Mouse (Mus musculus): ENCODE measurements around the gene C1qtnf1. TPM values are rescaled to one million over a fixed set of nuclear protein-coding genes. Genes with fewer than 3 reads are reported as not detected.

C1qtnf1 gene
- total RNA-seq, 2 experiments from 2014 or later = 4.2 to 4.9 TPM

DNA sequence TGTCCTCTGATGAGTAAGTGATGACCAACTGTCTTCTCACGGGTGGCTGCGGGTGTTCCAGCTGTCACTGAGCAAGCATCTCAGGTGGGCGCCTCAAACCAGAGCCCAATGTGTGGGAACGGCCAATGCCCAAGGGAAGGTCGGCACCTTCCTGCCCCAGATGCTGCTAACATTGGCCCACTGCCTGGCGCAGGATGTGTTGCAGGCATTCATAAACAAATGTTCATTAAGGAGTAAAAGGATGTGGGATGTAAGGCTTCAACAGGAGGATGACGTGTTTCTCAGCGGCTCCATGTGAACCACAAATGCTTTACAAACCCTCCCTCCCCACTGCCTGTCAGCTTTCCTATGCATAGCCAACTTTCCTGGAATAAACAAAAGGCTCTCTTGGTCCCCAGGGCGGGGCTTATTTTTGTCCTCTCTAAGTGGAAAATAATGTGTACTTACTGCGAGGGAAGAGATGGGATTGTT, 5.4 kb downstream of the C1qtnf1 start:
- no peak for DNase-seq (ENCODE audit: low spot score in 2 of 2)

DNA sequence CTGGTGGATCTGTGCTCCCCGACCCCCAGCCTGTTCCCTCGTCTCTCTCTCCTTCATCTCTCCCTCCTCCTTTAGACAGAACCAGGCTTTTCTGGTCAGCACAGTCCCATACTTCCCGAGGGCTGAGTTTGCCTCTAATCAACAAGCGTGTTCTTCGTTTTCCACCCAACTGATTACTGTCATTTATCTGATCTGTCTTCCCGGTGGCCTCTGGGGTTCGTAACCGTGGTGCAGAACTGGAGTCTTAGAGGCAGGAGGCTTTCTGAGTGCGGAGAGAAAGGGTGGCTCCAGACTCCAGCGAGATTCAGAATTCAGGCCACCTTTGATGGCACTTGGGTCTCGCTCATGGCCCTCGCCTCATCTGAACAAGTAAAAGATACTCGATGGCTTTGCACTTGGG, 6.1 kb downstream of the C1qtnf1 start:
- no peak for DNase-seq (ENCODE audit: low spot score in 2 of 2)

DNA sequence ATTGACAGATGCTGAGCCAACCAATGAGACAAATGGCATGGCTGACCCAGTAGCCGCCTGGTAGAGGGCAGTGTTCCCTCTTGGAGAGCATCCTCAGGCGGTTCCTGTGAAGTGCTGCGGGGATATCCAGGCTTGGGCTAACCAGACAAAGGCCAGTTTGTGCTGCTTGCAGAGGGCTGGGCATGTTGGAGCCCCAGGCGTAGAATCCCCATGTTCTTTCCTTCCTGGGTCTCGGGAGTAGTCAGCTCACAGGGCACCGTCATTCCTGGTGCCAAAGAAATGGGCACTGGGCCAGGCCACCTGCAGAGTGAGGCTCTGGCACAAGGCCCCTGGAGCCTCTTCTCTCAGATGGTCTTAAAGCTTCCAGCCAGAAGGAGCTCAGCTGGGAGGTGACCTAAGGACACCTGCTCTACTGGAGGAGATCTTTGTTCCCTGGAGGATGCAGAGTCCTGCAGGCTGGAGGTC, 8.5 kb downstream of the C1qtnf1 start:
- DNase-seq (ENCODE audit: low spot score in 2 of 2) = peak; percentile 61 to 66

DNA sequence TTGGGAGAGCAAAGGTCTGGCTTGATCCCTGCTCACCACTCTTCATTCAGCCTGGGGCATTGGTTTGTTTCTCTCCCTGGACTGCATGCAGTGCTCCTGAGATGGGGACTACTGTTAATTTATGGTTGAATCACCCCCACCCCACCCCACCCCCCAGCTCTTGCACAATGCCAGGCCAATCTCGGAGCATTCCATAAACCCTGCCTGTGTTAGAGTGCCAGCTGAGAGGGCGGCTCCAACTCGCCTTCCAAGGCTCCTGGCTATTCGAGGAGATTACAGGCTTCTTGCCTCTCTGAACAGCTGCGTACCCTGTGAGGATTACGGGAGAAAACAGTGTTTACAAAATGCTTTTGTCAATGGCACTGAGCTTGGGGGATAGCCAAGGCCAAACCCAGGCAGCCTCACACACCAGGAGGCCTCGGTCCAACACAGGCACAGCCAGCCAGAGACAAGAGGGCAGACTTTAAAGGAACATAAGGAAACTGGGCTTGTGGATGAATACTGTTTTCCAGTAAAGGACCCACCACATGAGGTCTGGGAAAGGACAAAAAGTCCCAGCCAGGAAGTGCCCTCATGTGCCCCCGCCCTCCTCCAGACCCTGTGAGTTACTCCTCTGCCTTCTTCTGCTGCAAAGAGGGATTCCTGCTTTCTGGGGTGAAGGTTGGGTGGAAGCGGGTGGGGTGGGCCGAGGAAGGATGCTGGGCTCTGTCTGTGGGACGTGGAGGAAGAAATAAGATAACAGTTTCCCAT, 10.8 kb downstream of the C1qtnf1 start:
- peak in 1 of 2 experiments; percentile 30 for DNase-seq (ENCODE audit: low spot score in 2 of 2)

DNA sequence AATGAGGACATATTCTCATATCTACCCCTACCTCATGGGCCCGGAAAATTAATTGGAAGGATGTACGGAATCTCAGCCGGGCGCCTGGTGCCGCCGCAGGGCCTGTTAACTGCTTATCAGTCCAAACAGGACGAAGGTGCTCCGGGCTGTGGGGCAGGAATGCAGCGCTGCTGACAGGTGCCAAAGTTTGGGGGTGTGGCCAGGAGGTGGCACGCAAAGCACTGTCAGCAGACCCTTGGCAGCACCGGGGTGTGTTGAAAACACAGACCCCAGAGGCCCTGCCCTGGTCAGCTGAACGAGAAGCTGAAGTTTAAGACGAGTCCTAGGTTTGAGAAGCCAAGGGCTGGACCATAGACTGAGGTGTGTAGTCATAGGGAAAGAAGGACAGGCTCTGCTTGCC, 14.7 kb downstream of the C1qtnf1 start:
- no peak for DNase-seq (ENCODE audit: low spot score in 2 of 2)

DNA sequence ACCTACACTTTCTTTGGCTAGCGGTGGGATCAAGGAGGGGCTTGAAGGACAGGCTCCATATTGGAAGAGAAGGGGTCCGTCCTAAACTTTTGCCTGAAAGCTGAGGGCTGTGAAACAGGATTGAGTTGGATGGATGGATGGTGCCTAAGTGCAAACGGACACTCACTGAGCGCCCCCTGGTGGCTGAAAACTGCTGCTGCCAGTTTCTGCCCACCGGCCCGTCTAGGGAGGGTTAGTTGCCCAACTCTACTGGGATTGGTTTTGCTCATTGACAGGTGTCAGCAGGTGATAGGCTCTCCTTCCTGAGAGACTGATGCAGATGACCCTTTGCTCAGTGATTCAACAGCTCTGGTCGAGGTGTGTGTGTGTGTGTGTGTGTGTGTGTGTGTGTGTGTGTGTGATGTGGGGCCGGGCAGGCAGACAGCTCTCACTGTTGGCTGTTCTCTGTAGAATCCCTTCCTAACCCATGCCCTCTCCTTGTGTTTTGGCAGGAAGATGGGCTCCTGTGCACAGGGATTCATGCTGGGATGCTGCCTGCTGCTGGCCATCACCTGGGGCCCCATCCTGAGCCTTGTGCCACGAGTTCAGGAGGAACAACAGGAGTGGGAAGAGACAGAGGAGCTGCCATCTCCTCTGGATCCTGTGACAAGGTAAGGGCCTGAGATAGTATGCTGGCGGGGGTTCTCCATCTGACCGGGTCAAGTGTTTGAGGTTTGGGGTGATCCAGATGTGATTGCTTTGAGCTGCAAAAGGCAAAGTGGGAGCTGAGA, 15.4 kb downstream of the C1qtnf1 start:
- DNase-seq (ENCODE audit: low spot score in 2 of 2) = peak; percentile 82

DNA sequence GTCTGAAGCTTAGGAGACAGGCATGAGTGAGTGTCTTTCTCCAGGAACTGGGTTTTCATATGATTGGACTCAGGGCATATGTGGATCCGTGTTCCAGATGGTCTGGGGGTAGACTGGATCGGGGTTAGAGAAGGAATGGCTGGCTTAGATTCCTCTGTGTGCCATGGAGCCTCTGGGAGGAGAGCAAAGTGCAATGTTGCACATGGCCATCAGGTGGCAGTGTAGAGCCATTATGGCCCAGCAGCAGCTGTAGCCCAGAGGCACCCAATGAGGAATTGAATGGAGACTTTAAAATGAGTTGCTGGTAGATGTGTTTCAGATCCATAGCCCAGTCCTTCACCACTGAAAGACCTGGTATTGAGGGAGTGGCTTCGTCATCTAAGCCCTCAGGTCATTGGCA, 17.8 kb downstream of the C1qtnf1 start:
- DNase-seq (ENCODE audit: low spot score in 2 of 2) = peak; percentile 83 to 84

DNA sequence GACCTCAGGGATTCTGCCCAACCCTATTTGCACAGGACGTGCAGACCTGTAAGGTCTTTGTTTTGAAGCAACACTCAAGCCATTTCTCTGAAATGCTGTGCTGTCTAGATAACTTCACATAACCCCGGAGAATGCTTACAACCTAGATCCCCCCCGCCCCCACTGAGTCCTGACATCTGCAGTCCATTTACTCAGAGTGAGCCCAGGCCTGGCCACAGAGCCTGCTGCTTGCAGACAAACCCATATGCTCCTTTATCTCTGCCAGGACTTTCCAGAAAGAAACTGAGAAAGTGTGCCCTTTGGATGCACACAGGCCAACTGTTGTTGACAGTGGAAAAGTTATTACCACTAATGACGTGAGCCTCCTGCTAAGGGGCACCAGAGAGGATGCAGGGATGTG, 19.3 kb downstream of the C1qtnf1 start:
- no peak for DNase-seq (ENCODE audit: low spot score in 2 of 2)

DNA sequence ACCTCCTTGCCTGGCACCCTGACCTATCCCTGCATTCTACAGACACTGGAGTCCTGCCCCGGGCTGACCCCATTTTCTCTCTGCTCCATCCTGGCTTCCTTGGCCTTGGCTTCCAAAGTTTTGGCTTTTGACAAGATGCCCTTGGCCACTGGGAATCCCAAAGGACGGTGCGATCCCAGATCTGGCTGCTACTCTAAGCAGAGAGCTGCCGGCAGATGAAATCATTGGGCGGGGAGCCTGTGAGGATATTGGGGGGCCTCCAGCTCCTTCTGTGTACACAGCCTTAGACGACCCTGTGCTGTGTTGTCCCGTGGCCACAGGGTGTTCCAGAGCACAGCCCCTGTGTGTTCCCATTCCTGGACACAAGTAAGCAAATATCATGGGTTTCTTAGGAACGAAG, 20.4 kb downstream of the C1qtnf1 start:
- no peak for DNase-seq (ENCODE audit: low spot score in 2 of 2)

DNA sequence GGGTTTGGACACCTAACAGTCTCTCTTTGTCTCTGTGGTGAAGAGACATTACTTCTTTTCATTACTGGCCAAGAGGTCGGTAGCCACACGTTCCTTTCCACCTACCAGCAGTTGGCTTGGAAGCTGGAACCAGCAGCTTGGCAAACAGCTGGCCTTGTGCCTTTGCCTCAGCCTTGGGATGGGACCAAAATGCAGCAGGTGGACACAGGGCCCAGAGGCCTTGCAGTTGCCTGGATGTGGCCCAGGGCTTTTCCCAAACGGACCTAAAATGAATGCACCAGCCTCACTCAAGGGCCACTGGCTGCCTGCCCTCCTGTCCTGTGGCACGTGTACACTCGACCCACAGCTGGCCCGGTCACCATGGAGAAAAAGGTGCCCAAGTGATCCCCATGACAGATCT, 23.2 kb downstream of the C1qtnf1 start:
- no peak for DNase-seq (ENCODE audit: low spot score in 2 of 2)

DNA sequence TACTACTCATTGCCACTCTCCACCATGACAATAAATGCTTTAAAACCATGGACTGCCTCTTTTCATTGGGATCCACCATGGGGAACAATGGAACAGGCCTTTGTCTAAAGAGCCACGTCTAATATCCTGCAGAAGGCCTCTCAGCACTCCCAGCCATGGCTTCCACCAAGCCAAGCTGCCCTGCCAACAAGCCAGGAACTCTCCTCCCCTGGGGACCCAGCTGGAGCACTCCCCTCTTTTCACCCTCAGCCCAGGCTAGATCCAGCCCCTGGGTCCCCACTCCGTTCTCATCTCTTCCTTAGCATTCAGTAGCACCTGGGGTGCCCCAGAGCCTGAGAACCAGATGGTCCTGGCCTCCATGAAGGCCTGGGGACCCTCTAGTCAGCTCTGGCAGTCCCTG, 25.0 kb downstream of the C1qtnf1 start:
- no peak for DNase-seq (ENCODE audit: low spot score in 2 of 2)

DNA sequence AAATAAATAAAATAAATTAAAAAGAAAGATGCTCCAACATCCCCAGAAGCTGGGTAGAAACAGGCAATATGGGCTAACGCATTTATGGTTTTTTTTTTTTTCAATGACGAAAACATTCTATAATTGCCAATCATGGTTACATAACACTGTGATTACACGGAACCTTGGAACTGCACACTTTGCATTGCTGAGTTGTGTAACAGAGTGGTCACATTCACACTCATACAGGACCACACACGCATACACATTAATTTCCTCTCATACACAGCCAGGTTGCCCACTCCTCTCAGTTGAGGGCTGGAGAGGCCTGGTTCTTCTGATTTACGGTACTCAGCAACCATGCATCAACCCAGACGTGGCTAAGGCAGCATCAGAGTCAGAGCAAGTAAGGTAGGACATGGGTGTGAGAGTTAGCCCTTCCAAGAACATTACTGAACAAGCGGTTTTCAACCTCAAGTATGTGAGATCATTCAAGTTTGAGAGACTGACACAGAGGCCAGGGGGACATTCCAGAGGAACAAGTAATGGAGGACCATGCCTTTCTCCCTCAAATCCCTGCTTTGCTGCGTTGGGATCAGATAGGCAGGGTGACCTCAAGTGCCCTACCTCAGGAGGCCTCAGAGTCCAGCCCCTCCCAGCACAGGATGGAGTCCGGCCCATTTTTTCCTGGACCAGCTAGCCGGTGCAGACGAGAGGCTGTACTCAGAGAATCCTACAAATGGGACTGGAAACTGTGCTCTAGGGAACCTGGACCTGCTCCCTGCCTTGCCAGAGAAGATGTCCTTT, 26.1 kb downstream of the C1qtnf1 start:
- DNase-seq (ENCODE audit: low spot score in 2 of 2) = no peak

DNA sequence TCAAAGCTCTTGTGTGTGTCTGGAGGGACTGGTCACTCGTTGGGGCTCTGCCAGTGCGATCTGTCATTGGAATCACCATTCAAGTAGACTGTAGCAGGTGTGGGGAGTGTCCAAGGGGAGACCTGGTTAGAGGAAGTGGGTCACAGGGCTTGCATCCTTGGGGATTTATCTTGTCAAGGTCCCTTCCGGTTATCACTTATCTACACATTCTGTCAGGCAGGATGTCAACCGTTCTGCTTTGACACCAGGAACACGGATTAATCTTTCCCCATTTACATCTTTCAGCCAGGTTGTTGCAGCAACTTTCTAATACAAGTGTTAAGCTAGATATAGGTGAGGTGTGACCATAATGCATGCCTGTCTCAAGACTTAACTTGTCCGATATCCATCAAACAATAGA, 27.8 kb downstream of the C1qtnf1 start:
- DNase-seq (ENCODE audit: low spot score in 2 of 2) = no peak

DNA sequence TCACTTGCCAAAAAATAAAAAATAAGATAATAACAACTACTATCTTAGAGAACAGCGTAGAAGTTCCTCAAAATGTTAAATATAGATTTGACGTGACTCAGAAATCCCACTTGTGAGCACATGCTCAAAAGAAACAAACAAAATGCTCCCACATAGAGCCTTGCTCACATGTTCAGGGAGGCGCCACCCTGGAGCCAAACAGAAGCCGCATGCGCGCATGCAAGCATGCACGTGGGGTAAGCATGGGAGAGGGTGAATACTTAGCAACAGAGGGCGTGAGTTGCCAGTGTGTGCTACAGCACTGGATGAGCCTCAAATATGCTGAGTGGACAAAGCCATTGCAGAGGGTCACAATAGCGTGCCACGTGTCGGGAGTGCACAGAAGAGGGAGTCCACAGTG, 28.9 kb downstream of the C1qtnf1 start:
- DNase-seq (ENCODE audit: low spot score in 2 of 2) = no peak

DNA sequence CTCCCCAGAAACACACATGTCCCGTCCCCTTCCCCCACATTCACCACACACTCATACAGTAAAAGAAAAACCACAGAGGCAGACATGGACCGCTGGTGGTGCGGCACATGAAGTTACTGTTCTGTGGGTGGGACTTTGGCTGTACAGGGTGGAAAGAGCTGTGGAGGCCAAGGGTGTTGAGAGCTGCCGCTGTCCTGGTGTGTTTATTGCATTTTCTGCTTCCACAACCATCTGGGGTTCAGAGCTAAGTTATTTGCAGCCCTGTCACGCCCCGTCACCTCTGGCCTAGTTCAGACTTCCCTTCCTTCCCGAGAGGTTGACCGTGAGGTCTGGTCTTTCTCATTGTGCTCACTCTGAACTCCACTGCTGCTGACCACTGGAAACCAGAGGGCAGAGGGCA, 31.0 kb downstream of the C1qtnf1 start:
- DNase-seq (ENCODE audit: low spot score in 2 of 2) = no peak

DNA sequence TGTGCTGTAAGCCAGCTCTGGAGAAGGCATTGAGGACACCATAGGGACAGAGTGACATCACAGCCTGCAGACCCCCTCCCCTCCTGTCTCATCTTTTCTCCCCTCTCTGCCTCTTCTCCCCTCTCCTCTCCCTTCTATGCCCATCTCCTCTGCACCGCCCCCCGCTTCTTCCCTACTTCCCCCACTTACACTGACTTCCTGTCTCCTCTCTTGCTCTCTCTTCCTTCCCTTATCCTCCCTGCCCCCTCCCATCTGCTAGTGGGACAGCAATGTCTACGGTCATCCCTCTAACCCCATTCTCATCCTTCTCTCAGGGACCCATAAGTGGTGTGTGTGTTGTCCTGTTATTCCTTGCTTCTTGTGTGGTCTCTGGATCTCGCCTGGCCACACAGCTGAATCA, 31.5 kb downstream of the C1qtnf1 start:
- no peak for DNase-seq (ENCODE audit: low spot score in 2 of 2)

DNA sequence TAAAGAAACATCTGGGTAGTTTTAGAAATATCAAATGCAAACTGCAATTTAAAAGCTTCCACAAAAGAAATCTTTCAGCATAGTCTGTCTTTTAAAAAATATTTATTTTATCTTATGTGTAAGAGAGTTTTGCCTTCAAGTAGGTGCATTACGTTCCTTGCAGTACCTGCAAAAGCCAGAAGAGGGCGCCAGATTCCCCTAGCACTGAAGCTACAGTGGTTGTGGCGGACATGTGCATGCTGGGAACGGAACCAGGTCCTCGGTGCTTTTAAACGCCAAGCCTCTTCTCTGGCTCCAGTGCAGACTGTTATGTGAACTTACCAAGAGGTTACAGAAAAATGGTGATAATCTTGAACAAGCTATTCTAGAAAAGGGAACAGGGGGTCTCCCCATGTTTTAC, 32.3 kb downstream of the C1qtnf1 start:
- DNase-seq (ENCODE audit: low spot score in 2 of 2) = no peak

DNA sequence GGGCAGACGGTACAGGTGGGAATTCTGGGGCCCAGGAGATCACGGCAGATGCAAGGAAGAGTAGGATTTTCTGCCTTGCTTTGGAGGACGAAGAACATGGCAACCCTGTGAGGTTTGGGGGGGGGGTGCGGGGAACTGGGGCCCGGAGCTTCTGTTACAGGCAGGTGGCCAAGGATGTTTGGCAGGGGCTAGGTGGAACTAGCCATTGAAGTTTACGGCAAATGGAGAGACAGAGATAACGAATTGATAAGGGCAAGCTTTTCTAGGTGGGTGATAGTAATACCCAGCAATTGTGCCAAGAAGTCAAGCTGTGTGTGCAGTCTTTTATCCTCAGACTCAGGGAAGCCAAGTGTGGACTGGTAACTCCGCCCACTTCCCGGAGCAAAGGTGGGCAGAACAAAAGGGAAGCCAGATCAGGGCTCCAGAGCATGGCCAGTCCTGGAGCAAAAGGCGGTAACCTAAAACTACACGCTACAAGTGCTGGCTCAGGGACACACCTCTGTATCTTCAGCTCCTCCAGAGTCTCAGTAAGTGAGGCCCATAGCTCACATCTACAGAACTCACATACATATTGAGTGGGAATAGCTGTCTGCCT, 39.5 kb downstream of the C1qtnf1 start:
- no peak for DNase-seq (ENCODE audit: low spot score in 2 of 2)

DNA sequence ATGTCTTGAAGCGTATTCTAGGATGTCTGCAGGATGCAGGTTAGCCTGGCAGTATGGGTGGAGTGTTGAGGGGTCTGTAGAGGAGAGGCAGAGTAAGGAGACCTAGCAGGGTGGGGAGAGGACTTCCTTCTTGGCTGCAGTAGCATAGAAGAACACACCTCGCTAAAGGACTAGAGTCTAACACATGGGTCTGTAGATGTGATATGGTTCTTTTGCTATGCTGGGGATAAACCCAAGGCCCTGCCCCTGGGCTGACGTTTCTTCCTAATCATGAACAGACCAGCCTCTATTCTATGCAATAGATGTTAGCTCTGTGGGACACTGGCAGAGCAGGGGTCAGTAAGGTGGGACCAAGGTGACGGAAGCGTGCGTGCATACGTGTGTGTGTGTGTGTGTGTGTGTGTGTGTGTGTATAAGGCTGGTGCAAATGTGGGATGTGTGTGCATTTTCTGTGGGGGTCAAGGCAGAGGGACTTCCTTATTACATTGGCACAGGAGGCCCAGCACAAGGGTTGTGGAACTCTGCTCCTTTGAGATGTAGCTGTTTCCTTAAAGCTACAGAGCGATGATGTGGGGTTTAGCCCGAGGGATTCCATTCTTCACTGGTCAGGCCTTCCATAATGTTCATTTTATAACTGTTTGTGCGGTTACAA, 41.6 kb downstream of the C1qtnf1 start:
- DNase-seq (ENCODE audit: low spot score in 2 of 2) = no peak

DNA sequence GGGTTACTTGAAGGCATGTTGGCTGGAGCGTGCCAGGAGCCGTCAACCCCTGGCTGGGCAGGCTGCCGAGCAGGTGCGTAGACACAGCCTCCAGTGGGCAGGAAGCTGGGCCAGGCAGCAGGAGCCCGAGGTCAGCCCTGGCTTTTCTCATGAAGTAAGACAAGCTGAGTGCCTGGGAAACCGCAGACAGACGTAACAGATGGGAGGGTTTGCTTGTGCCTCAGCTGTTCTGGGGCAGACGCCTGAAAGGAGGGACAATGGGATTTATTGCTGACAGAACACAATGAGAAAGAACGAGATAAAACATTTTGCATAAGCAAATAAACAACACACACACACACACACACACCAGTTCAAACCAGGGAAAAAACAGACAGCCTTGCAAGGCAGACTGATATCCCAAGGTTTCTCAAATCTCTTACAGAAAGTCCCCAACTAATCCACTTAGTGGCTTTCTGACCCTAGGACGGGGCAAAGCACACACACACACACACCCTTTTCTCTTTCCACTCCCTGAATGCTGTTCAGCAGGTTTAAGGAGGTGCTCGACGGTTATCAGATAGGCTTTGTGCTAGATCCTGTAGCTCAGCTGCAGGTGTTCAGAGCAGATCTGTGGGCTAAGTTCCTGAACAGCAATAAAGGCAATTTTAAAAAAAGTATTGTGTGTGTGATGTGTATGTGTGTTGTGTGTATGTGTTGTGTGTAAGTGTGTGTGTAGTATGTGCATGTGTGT, 42.4 kb downstream of the C1qtnf1 start:
- no peak for DNase-seq (ENCODE audit: low spot score in 2 of 2)

All from layer of hippocampus, postnatal 10 days (tissue).